Mouse (Mus musculus) testis, adult 2 months (tissue): Measurements from ENCODE around the gene Slc31a1. TPM values are rescaled to one million over a fixed set of nuclear protein-coding genes. Genes with fewer than 3 reads are reported as not detected.

ENCODE experiments used
- H3K27ac ChIP-seq: fragments of 200-500 bp; 2 replicates; pipeline ENCODE4 v1.5.1; 2012; ENCODE audit warnings: low read depth, low read length; ENCODE audit not compliant: control insufficient read depth, insufficient read depth
- H3K27me3 ChIP-seq: fragments of 200-500 bp; 2 replicates; pipeline ENCODE4 v1.6.1; 2012; ENCODE audit warnings: mild to moderate bottlenecking, low read length, moderate library complexity; ENCODE audit not compliant: control insufficient read depth, insufficient read depth
- H3K36me3 ChIP-seq: fragments of 200-500 bp; 2 replicates; pipeline ENCODE4 v1.6.1; 2012; ENCODE audit warnings: mild to moderate bottlenecking, low read length; ENCODE audit not compliant: control insufficient read depth, insufficient read depth
- H3K4me1 ChIP-seq: fragments of 200-500 bp; 2 replicates; pipeline ENCODE4 v1.6.1; 2012; ENCODE audit warnings: low read length; ENCODE audit not compliant: control insufficient read depth, insufficient read depth
- H3K4me3 ChIP-seq: fragments of 200-500 bp; 2 replicates; pipeline ENCODE4 v1.5.1; 2012; ENCODE audit warnings: low read depth, mild to moderate bottlenecking, low read length, moderate library complexity, mixed read lengths; ENCODE audit not compliant: control insufficient read depth
- CTCF ChIP-seq: fragments of 200-500 bp; IDR thresholded peaks from 2 replicates; pipeline ENCODE4 v1.5.1; 2012; ENCODE audit warnings: low read depth, mild to moderate bottlenecking, inconsistent platforms, low read length, moderate library complexity; ENCODE audit not compliant: control insufficient read depth, insufficient read depth, insufficient replicate concordance
- POLR2A ChIP-seq: fragments of 200-500 bp; IDR thresholded peaks from 2 replicates; pipeline ENCODE4 v1.6.1; 2012; ENCODE audit warnings: low read depth, mild to moderate bottlenecking, inconsistent platforms, low read length, moderate library complexity; ENCODE audit not compliant: control insufficient read depth
- polyA plus RNA-seq: library from polyadenylated mRNA; depleted of rRNA; stranded (reverse); fragments of >200 nt; gene quantifications from 2 replicates; pipeline ENCODE4 v1.2.3, GENCODE M21; 2012; rRNA removed

Gene Slc31a1
- polyA plus RNA-seq = 14.4 and 18.1 TPM in 2 replicates

DNA sequence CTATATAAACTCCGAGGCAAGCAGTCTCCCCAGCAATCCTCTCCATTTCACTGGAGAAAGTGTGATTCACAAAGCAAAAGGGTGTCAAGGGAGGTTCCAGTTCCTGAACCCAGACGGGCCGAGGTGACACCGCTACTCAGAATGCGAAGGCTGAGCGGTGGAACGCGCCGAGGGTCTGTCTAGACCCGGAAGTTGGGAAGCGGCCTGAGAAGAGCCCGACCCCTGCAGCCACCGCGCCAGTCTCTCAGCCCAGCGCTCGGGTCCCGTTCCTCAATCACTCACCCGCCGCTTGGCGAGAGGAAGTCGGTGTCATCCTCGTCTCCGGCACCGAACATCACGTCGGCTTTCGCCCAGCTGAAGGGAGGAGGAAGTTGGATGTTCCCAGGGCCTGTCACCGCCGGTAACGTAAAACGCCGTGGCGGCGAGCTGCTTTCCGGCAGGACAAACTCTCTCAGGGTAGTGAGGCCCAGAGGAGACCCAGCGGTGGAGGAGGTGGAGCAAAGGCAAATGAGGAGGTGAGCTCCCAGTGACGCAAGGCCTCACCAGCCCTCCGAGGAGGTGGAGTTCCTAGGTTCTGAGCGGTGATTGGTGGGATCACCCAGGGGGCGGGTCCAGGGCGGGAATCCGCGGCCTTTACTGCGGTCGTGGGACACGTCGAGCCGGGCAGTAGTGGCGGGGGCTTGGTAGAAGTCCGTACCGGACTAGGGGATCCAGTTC, at the start of gene Slc31a1, which contains the start of gene Fkbp15:
Gene Slc31a1 (plus strand): TSS at position 640 of the 717 bp plus-strand sequence.
Gene Fkbp15 (minus strand): TSS at position 461 of the 717 bp plus-strand sequence.
- Histone ChIP-seq H3K4me3 (peak within 1 kb of the TSS; percentile 91), H3K4me1 (peaks cover 2% of the 10 kb centered on the region; the same call in 1 of the 2 replicates), H3K27me3 (no peaks in the 10 kb centered on the region), H3K27ac (peak within 1 kb of the TSS; percentile 83), H3K36me3 (no peaks in the 10 kb centered on the region)
- TF ChIP-seq CTCF (no peak), POLR2A (peak; percentile 93)

DNA sequence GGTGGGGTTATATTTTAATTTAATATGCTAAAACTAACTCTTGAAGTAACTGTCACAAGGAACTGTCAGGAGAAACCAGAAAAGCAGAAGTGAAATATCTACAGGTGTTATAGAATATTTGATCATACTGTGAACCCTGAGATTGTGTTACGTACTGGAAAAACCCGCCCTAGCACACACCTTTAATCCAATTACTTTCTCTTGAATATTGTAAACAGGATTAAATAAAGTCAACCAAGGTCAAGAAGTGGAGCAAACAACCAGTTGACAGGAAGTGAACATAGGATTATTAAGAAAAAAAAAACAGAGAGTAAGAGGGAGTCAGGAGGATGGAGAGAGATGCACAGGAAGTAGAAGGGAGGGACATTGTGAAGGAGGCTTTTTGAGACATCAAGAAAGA, 47.7 kb upstream of the Slc31a1 start:
- Histone ChIP-seq H3K27me3 (no peaks in the 10 kb centered on the region), H3K27ac (no peak overlapping the region), H3K36me3 (peaks cover 1% of the 10 kb centered on the region; the same call in 1 of the 2 replicates), H3K4me1 (no peaks in the 10 kb centered on the region), H3K4me3 (no peak overlapping the region)
- no peak for TF ChIP-seq POLR2A
- no peak for TF ChIP-seq CTCF

DNA sequence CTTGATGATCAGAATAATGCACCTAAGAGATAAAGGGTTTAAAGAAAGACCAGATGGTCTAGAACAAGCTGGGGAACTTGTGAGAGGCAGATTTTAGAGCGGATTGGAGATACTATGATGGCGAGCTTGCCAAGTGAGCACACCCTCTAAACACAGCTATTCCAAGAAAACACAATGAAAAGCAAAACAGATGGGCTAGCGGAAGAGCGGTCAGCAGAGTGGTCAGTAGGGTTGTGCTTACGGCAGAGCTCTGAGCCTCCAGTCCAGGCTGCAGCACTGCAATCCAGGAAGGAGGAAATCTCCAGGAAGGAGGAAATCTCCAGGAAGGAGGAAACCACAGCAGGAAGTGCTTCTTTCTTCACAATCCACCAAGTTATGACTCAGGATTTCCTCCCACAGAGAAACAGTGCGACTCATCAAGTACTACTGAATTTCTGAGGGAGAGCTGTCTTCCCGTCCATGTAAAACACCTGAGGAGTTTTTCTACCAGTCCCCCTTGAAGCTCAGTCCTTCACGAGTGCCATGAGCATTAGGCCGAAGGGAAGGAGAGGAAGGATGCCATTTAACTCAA, 46.8 kb upstream of the Slc31a1 start:
- Histone ChIP-seq H3K4me1 (no peaks in the 10 kb centered on the region), H3K27me3 (no peaks in the 10 kb centered on the region), H3K27ac (no peak overlapping the region), H3K36me3 (peaks cover 1% of the 10 kb centered on the region; the same call in 1 of the 2 replicates), H3K4me3 (no peak overlapping the region)
- no peak for TF ChIP-seq POLR2A
- TF ChIP-seq CTCF = no peak

DNA sequence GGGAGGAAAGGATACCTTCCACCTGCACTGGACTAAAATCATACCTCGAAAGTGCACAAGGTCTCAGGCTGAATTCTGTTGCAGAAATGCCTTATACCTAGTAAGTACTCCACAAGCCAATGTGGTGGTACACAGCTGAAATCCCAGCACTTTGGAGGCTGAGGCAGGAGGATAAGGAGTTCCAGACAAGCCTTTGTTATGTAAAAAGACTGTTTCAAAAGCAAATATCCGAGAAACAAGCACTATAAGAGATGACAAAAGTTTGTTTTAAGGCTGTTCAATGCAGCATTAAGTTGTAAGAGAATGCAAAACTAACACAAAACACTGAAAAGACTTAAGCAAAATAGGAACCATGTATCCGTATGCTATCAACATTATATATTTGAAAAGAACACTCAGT, 46.0 kb upstream of the Slc31a1 start:
- TF ChIP-seq CTCF = no peak
- TF ChIP-seq POLR2A = no peak
- Histone ChIP-seq H3K36me3 (peaks cover 1% of the 10 kb centered on the region; the same call in 1 of the 2 replicates), H3K27me3 (no peaks in the 10 kb centered on the region), H3K4me1 (no peaks in the 10 kb centered on the region), H3K4me3 (no peak overlapping the region), H3K27ac (no peak overlapping the region)

DNA sequence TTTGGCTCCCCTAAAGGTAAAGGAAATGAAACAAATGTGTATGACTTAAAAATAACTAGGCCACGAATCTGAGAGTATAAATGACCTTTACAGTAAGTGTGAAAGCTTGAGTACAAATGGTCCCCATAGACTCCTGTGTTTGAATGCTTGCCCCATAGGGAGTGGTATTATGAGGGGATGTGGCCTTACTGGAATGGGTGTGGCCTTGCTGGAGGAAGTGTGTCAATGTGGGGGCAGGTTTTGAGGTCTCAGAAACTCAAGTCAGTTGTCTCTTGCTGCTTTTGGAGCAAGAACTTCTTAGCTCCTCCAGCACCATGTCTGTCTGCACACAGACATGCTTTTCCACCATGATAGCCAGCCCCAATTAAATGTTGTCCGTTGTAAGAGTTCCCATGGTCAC, 44.1 kb upstream of the Slc31a1 start:
- peaks cover 1% of the 10 kb centered on the region; the same call in 1 of the 2 replicates for H3K36me3 ChIP-seq
- H3K4me3 ChIP-seq = no peak overlapping the region
- no peaks in the 10 kb centered on the region for H3K4me1 ChIP-seq
- TF ChIP-seq POLR2A (no peak), CTCF (no peak)
- H3K27ac ChIP-seq = no peak overlapping the region
- no peaks in the 10 kb centered on the region for H3K27me3 ChIP-seq

DNA sequence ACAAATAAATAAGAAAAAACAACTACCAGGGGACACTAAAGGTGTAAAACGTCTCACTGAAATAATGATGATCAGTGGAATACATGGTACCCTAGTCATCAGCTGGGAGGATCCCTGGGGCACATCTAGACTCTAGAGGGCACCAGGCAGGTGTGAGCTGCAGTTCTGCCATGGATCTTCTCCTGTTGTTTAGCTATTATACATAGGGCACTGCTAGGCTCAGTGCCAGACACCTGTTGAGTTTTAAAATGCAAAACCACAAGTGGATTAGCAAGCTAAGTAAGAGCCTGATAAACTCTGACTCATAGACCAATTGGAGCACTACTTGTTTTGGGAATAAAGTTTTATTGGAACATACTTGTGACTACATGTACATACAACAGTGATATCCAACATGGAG, 42.2 kb upstream of the Slc31a1 start:
- Histone ChIP-seq H3K4me1 (no peaks in the 10 kb centered on the region), H3K27me3 (no peaks in the 10 kb centered on the region), H3K27ac (no peak overlapping the region), H3K36me3 (no peaks in the 10 kb centered on the region; the same call in 1 of the 2 replicates), H3K4me3 (no peak overlapping the region)
- TF ChIP-seq CTCF (no peak), POLR2A (no peak)

DNA sequence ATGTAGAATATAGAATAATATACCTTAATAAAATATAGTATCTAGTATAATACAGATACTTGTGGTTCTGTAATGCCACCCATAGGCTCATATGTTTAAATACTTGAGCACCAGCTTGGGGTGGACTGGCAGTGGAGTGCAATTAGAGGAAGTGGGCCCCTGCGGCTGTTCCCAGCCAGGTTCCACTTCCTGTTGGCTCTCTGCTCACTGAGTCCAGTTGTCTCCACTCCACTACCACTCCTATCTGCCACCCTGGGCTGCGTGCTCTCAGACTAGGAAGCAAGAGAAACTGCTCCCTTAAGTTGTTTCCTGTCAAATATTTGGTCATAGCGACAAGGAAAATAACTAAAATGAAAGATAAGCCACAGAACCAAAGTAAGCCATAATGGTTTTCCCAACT, 37.8 kb upstream of the Slc31a1 start:
- H3K4me1 ChIP-seq = no peaks in the 10 kb centered on the region
- TF ChIP-seq POLR2A = no peak
- TF ChIP-seq CTCF = no peak
- H3K27ac ChIP-seq = no peak overlapping the region
- H3K36me3 ChIP-seq = no peaks in the 10 kb centered on the region; the same call in 1 of the 2 replicates
- H3K4me3 ChIP-seq = no peak overlapping the region
- no peaks in the 10 kb centered on the region for H3K27me3 ChIP-seq

DNA sequence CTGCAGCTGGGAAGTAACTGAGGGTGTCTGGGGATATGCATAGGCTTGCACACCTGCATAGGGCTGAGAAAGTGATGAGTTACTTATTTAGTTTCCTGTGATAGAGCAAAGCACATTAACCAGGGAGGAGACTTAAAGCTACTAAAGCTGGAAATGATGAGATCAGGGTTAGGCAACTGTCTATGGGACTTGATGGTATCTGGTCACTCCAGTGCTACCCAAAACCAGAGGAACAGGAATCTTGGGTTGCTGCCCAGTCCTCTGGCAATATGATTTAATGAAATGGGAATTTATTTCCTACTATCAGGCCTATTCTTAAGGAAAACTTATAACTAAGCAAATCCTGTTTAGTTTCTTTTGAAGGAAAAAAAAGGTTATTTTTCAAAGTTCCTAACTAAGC, 34.4 kb upstream of the Slc31a1 start:
- no peak overlapping the region for H3K4me3 ChIP-seq

More for the DNA sequence above, 34.4 kb upstream of the Slc31a1 start:
- Histone ChIP-seq H3K27ac (no peak overlapping the region), H3K4me1 (no peaks in the 10 kb centered on the region), H3K27me3 (no peaks in the 10 kb centered on the region), H3K36me3 (no peaks in the 10 kb centered on the region; the same call in 1 of the 2 replicates)
- TF ChIP-seq CTCF = no peak
- no peak for TF ChIP-seq POLR2A
